Mouse (Mus musculus) forebrain, embryonic 15.5 days (tissue): Measurements from ENCODE around the gene Entpd6. TPM values are rescaled to one million over a fixed set of nuclear protein-coding genes. Genes with fewer than 3 reads are reported as not detected.
A peak's percentile ranks its signal among the peaks of the same experiment; 100 is the strongest.

Experiments used
- ATAC-seq: fragments of 200-750 bp; cut with Nextera tagmentation; replicated peaks from 2 replicates; pipeline ENCODE4 v1.8.0; 2017; ENCODE audit warnings: mild to moderate bottlenecking, moderate TSS enrichment, moderate library complexity
- H3K27ac ChIP-seq: fragments of 300-500 bp; sonication (generic); replicated peaks from 2 replicates; pipeline ENCODE4 v1.5.1; 2015; ENCODE audit warnings: mild to moderate bottlenecking, inconsistent platforms
- H3K27me3 ChIP-seq: fragments of 300-500 bp; sonication (generic); 2 replicates; pipeline ENCODE4 v1.6.1; 2015; ENCODE audit warnings: inconsistent platforms
- H3K36me3 ChIP-seq: fragments of 300-500 bp; sonication (generic); 2 replicates; pipeline ENCODE4 v1.6.1; 2015; ENCODE audit warnings: mild to moderate bottlenecking, inconsistent platforms
- H3K4me1 ChIP-seq: fragments of 300-500 bp; sonication (generic); 2 replicates; pipeline ENCODE4 v1.6.1; 2015; ENCODE audit warnings: inconsistent platforms
- H3K4me2 ChIP-seq: fragments of 300-500 bp; sonication (generic); replicated peaks from 2 replicates; pipeline ENCODE4 v1.6.1; 2015; ENCODE audit warnings: mild to moderate bottlenecking, inconsistent platforms
- H3K4me3 ChIP-seq: fragments of 300-500 bp; sonication (generic); 2 replicates; pipeline ENCODE4 v1.5.1; 2015; ENCODE audit warnings: mild to moderate bottlenecking, inconsistent platforms
- H3K9ac ChIP-seq: fragments of 300-500 bp; sonication (generic); replicated peaks from 2 replicates; pipeline ENCODE4 v1.6.1; 2015; ENCODE audit warnings: mild to moderate bottlenecking, inconsistent platforms
- H3K9me3 ChIP-seq: fragments of 300-500 bp; sonication (generic); 2 replicates; pipeline ENCODE4 v1.6.1; 2016; ENCODE audit warnings: inconsistent platforms
- WGBS: fragments of 180-500 bp; shearing (Covaris S2); methylation state at CpG from one replicate; pipeline ENCODE4 v1.1.7; 2015; ENCODE audit warnings: mixed read lengths; 5-methylcytosine and 5-hydroxymethylcytosine counted together
- polyA plus RNA-seq: library from polyadenylated mRNA; unstranded; fragments of >200 nt; fragmentation: Nextera tagmentation; extraction: Ambion mirVana; gene quantifications from 2 replicates; pipeline ENCODE4 v1.2.1, GENCODE M21; 2015

Gene Entpd6
- 46.3 and 49.7 TPM in 2 replicates for polyA plus RNA-seq

GRCm38 (mm10) chr2:150748854-150749253 lies at the start of gene Entpd6:
Entpd6 (plus strand) TSS chr2:150749042.
- H3K4me3 ChIP-seq, result peak within 1 kb of the TSS; percentile 90
- no peaks in the 10 kb centered on the region for H3K9me3 ChIP-seq
- peak within 1 kb of the TSS; percentile 85 for H3K27ac ChIP-seq
- peak within 1 kb of the TSS; percentile 88 for H3K9ac ChIP-seq
- peak; percentile 98 for ATAC-seq
- H3K4me1 ChIP-seq, result peaks cover 13% of the 10 kb centered on the region
- H3K4me2 ChIP-seq, result peak within 1 kb of the TSS; percentile 86
- WGBS, result under 1% methylated on average over 30 of the region's 30 CpGs
- no peaks in the 10 kb centered on the region for H3K27me3 ChIP-seq
- peaks cover 11% of the 10 kb centered on the region for H3K36me3 ChIP-seq

GRCm38 (mm10) chr2:150712167-150712674 lies 36.6 kb upstream of the Entpd6 start:
- no peak overlapping the region for H3K4me2 ChIP-seq
- no peak overlapping the region for H3K27ac ChIP-seq
- H3K27me3 ChIP-seq, result no peaks in the 10 kb centered on the region
- WGBS, result 77% methylated on average over 4 of the region's 4 CpGs
- no peaks in the 10 kb centered on the region for H3K36me3 ChIP-seq
- ATAC-seq, result no peak; the same call in 1 of the 2 replicates
- no peaks in the 10 kb centered on the region for H3K9me3 ChIP-seq
- no peak overlapping the region for H3K9ac ChIP-seq
- H3K4me1 ChIP-seq, result no peaks in the 10 kb centered on the region
- H3K4me3 ChIP-seq, result no peak overlapping the region

- peak; percentile 96 for ATAC-seq
- H3K27me3 ChIP-seq, result no peaks in the 10 kb centered on the region
- peaks cover 12% of the 10 kb centered on the region for H3K4me1 ChIP-seq
- no peaks in the 10 kb centered on the region for H3K36me3 ChIP-seq
- no peak overlapping the region for H3K4me3 ChIP-seq
- H3K9ac ChIP-seq, result no peak overlapping the region
- peak overlapping the region; percentile 58 for H3K27ac ChIP-seq
- WGBS, result 5% methylated on average over 11 of the region's 11 CpGs
- no peaks in the 10 kb centered on the region for H3K9me3 ChIP-seq
- peak overlapping the region; percentile 10; the same call in 1 of the 2 replicates for H3K4me2 ChIP-seq
Measured at GRCm38 (mm10) chr2:150735756-150736576, 12.9 kb upstream of the Entpd6 start.

- no peak for ATAC-seq
- Histone ChIP-seq H3K9me3 (no peaks in the 10 kb centered on the region), H3K4me1 (peaks cover 12% of the 10 kb centered on the region), H3K27me3 (no peaks in the 10 kb centered on the region), H3K4me3 (no peak overlapping the region), H3K4me2 (no peak overlapping the region), H3K9ac (no peak overlapping the region), H3K36me3 (no peaks in the 10 kb centered on the region), H3K27ac (no peak overlapping the region)
- 84% methylated on average over 9 of the region's 9 CpGs for WGBS
Measured at GRCm38 (mm10) chr2:150737881-150738280, 11.0 kb upstream of the Entpd6 start.

- ATAC-seq, result no peak
- WGBS, result 69% methylated on average over 10 of the region's 10 CpGs
- Histone ChIP-seq H3K27ac (no peak overlapping the region), H3K4me2 (no peak overlapping the region), H3K27me3 (no peaks in the 10 kb centered on the region), H3K9me3 (no peaks in the 10 kb centered on the region), H3K4me1 (peaks cover 11% of the 10 kb centered on the region), H3K9ac (no peak overlapping the region), H3K4me3 (no peak overlapping the region), H3K36me3 (no peaks in the 10 kb centered on the region)
Measured at GRCm38 (mm10) chr2:150740145-150740841, 8.5 kb upstream of the Entpd6 start.

GRCm38 (mm10) chr2:150741405-150741804 lies 7.4 kb upstream of the Entpd6 start:
- ATAC-seq, result no peak
- WGBS, result 61% methylated on average over 4 of the region's 4 CpGs
- Histone ChIP-seq H3K27me3 (no peaks in the 10 kb centered on the region), H3K9ac (no peak overlapping the region), H3K36me3 (no peaks in the 10 kb centered on the region), H3K4me3 (no peak overlapping the region), H3K4me1 (no peaks in the 10 kb centered on the region), H3K4me2 (no peak overlapping the region), H3K27ac (no peak overlapping the region), H3K9me3 (no peaks in the 10 kb centered on the region)

GRCm38 (mm10) chr2:150745016-150745415 lies 3.8 kb upstream of the Entpd6 start:
- no peak overlapping the region for H3K4me3 ChIP-seq
- H3K9ac ChIP-seq, result no peak overlapping the region
- H3K27ac ChIP-seq, result no peak overlapping the region
- 78% methylated on average over 7 of the region's 7 CpGs for WGBS
- no peak overlapping the region for H3K4me2 ChIP-seq
- no peaks in the 10 kb centered on the region for H3K27me3 ChIP-seq
- ATAC-seq, result no peak
- H3K9me3 ChIP-seq, result no peaks in the 10 kb centered on the region
- H3K36me3 ChIP-seq, result no peaks in the 10 kb centered on the region
- H3K4me1 ChIP-seq, result peaks cover 7% of the 10 kb centered on the region

- H3K4me3 ChIP-seq, result peak overlapping the region; percentile 90
- peak overlapping the region; percentile 86 for H3K4me2 ChIP-seq
- 0% methylated on average over 24 of the region's 24 CpGs for WGBS
- H3K36me3 ChIP-seq, result peaks cover 13% of the 10 kb centered on the region
- H3K27me3 ChIP-seq, result no peaks in the 10 kb centered on the region
- H3K27ac ChIP-seq, result peak overlapping the region; percentile 85
- H3K9ac ChIP-seq, result peak overlapping the region; percentile 88
- H3K9me3 ChIP-seq, result no peaks in the 10 kb centered on the region
- peaks cover 13% of the 10 kb centered on the region for H3K4me1 ChIP-seq
- peak; percentile 88 for ATAC-seq
Measured at GRCm38 (mm10) chr2:150749283-150749682, 441 bp downstream of the Entpd6 start.

- peaks cover 13% of the 10 kb centered on the region for H3K4me1 ChIP-seq
Measured at GRCm38 (mm10) chr2:150750129-150750979, 1.5 kb downstream of the Entpd6 start.

GRCm38 (mm10) chr2:150755016-150755415 lies 6.2 kb downstream of the Entpd6 start:
- no peak for ATAC-seq
- no peak overlapping the region for H3K4me2 ChIP-seq
- H3K36me3 ChIP-seq, result peaks cover 60% of the 10 kb centered on the region
- peaks cover 5% of the 10 kb centered on the region for H3K4me1 ChIP-seq
- H3K27ac ChIP-seq, result no peak overlapping the region
- H3K9me3 ChIP-seq, result no peaks in the 10 kb centered on the region
- no peaks in the 10 kb centered on the region for H3K27me3 ChIP-seq
- no peak overlapping the region for H3K4me3 ChIP-seq
- no peak overlapping the region for H3K9ac ChIP-seq
- 93% methylated on average over 3 of the region's 3 CpGs for WGBS

More at GRCm38 (mm10) chr2:150750129-150750979, 1.5 kb downstream of the Entpd6 start:
- ATAC-seq, result no peak
- no peaks in the 10 kb centered on the region for H3K9me3 ChIP-seq
- 76% methylated on average over 13 of the region's 13 CpGs for WGBS
- peaks cover 17% of the 10 kb centered on the region for H3K36me3 ChIP-seq
- peak overlapping the region; percentile 90 for H3K4me3 ChIP-seq
- no peak overlapping the region for H3K9ac ChIP-seq
- H3K27me3 ChIP-seq, result no peaks in the 10 kb centered on the region
- H3K27ac ChIP-seq, result no peak overlapping the region
- peak overlapping the region; percentile 86 for H3K4me2 ChIP-seq

GRCm38 (mm10) chr2:150761476-150761875 lies 12.6 kb downstream of the Entpd6 start:
- ATAC-seq, result no peak
- H3K27ac ChIP-seq, result no peak overlapping the region
- H3K9me3 ChIP-seq, result no peaks in the 10 kb centered on the region
- 68% methylated on average over 7 of the region's 7 CpGs for WGBS
- H3K27me3 ChIP-seq, result no peaks in the 10 kb centered on the region
- no peak overlapping the region for H3K4me2 ChIP-seq
- H3K36me3 ChIP-seq, result peaks cover 53% of the 10 kb centered on the region
- no peak overlapping the region for H3K4me3 ChIP-seq
- peaks cover 11% of the 10 kb centered on the region; the same call in 1 of the 2 replicates for H3K4me1 ChIP-seq
- H3K9ac ChIP-seq, result no peak overlapping the region
